Mouse (Mus musculus): Measurements from ENCODE around the gene Chst8. TPM values are rescaled to one million over a fixed set of nuclear protein-coding genes. Genes with fewer than 3 reads are reported as not detected.

The Chst8 gene
- polyA plus RNA-seq, 1 experiment from 2014 or later = 10.1 TPM

DNA sequence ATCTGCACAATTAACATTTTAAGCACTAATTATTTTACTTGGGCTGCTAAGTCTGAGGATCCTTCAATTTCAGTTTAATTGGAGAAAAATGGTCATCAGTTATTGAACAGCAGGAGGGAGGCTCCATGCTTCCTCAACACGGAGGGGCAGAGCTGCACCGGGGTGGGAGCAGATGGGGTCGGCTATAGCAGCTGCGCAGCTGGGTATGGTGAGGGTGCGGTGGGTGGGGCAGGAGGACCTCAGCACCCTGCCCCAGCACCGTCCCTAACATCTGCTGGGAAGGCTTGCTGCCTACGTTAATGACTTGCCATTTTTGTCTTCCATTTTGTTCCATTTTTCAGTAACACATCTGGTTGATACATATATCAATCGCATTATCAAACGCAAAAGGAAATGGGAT, 116.4 kb downstream of the Chst8 start:
- peak overlapping the region; percentile 55; the same call in 1 of the 2 replicates for H3K27ac ChIP-seq (ENCODE audit: low read depth, low read length)
- no peaks in the 10 kb centered on the region for H3K27me3 ChIP-seq (ENCODE audit: control insufficient read depth, insufficient read depth, low read length)
- 68% methylated on average over 9 of the region's 9 CpGs for WGBS
- H3K9ac ChIP-seq (ENCODE audit: low read length) = no peak overlapping the region
- H3K4me2 ChIP-seq = no peak overlapping the region
- peaks cover 9% of the 10 kb centered on the region for H3K4me1 ChIP-seq (ENCODE audit: control insufficient read depth, insufficient read depth, low read length)
- H3K9me3 ChIP-seq (ENCODE audit: control insufficient read depth, low read length) = no peaks in the 10 kb centered on the region
- DNase-seq (ENCODE audit: low spot score, missing footprints) (no peak), ATAC-seq (ENCODE audit: low FRiP score) (peak; percentile 60; the same call in 1 of the 2 replicates)
- no peak overlapping the region for H3K4me3 ChIP-seq (ENCODE audit: low read depth, low read length)
- H3K36me3 ChIP-seq (ENCODE audit: control insufficient read depth, insufficient read depth, low read length) = no peaks in the 10 kb centered on the region

GRCm38 (mm10) chr7:34694898-34695297, 117.6 kb downstream of the Chst8 start:
- Histone ChIP-seq H3K36me3 (ENCODE audit: control insufficient read depth, insufficient read depth, low read length) (no peaks in the 10 kb centered on the region), H3K4me2 (no peak overlapping the region), H3K9ac (ENCODE audit: low read length) (no peak overlapping the region), H3K4me1 (ENCODE audit: control insufficient read depth, insufficient read depth, low read length) (peaks cover 15% of the 10 kb centered on the region), H3K4me3 (ENCODE audit: low read depth, low read length) (no peak overlapping the region), H3K27ac (ENCODE audit: low read depth, low read length) (peak overlapping the region; percentile 32; the same call in 1 of the 2 replicates), H3K9me3 (ENCODE audit: control insufficient read depth, low read length) (no peaks in the 10 kb centered on the region), H3K27me3 (ENCODE audit: control insufficient read depth, insufficient read depth, low read length) (no peaks in the 10 kb centered on the region)
- 61% methylated on average over 9 of the region's 9 CpGs for WGBS
- ATAC-seq (ENCODE audit: low FRiP score) (peak; percentile 67), DNase-seq (ENCODE audit: low spot score, missing footprints) (no peak)

GRCm38 (mm10) chr7:34693916-34694315, 118.6 kb downstream of the Chst8 start:
- 96% methylated on average over 13 of the region's 13 CpGs for WGBS
- no peak overlapping the region for H3K27ac ChIP-seq (ENCODE audit: low read depth, low read length)
- peaks cover 15% of the 10 kb centered on the region for H3K4me1 ChIP-seq (ENCODE audit: control insufficient read depth, insufficient read depth, low read length)
- no peak overlapping the region for H3K9ac ChIP-seq (ENCODE audit: low read length)
- H3K4me3 ChIP-seq (ENCODE audit: low read depth, low read length) = no peak overlapping the region
- ATAC-seq (ENCODE audit: low FRiP score) (no peak), DNase-seq (ENCODE audit: low spot score, missing footprints) (no peak)
- no peaks in the 10 kb centered on the region for H3K36me3 ChIP-seq (ENCODE audit: control insufficient read depth, insufficient read depth, low read length)
- no peak overlapping the region for H3K4me2 ChIP-seq
- no peaks in the 10 kb centered on the region for H3K9me3 ChIP-seq (ENCODE audit: control insufficient read depth, low read length)
- no peaks in the 10 kb centered on the region for H3K27me3 ChIP-seq (ENCODE audit: control insufficient read depth, insufficient read depth, low read length)

DNA sequence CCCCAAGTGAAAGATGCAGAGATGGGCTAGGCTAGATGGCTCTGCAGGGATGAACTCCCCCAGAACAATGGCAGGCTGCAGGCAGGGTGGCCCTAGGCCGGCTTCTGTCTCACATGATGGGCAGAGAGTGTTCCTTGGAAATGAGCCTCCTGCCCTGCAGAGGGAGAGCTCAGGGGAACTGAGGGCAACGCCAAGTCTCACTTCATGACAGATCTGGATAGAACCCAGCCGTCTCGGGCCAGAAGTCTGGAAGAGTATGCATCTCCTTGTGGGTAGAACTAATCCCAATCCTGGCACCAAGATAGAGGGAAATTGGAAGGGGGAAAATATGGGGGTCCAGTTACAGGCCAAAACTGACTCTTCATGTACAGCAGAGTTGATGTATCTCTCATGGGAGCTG, 119.4 kb downstream of the Chst8 start:
- DNase-seq (ENCODE audit: low spot score, missing footprints) (no peak), ATAC-seq (ENCODE audit: low FRiP score) (no peak)
- peaks cover 15% of the 10 kb centered on the region for H3K4me1 ChIP-seq (ENCODE audit: control insufficient read depth, insufficient read depth, low read length)
- no peak overlapping the region for H3K4me2 ChIP-seq
- H3K27me3 ChIP-seq (ENCODE audit: control insufficient read depth, insufficient read depth, low read length) = no peaks in the 10 kb centered on the region
- WGBS = 89% methylated on average over 4 of the region's 4 CpGs
- H3K4me3 ChIP-seq (ENCODE audit: low read depth, low read length) = no peak overlapping the region
- H3K27ac ChIP-seq (ENCODE audit: low read depth, low read length) = no peak overlapping the region
- H3K9ac ChIP-seq (ENCODE audit: low read length) = no peak overlapping the region
- no peaks in the 10 kb centered on the region for H3K9me3 ChIP-seq (ENCODE audit: control insufficient read depth, low read length)
- H3K36me3 ChIP-seq (ENCODE audit: control insufficient read depth, insufficient read depth, low read length) = no peaks in the 10 kb centered on the region

DNA sequence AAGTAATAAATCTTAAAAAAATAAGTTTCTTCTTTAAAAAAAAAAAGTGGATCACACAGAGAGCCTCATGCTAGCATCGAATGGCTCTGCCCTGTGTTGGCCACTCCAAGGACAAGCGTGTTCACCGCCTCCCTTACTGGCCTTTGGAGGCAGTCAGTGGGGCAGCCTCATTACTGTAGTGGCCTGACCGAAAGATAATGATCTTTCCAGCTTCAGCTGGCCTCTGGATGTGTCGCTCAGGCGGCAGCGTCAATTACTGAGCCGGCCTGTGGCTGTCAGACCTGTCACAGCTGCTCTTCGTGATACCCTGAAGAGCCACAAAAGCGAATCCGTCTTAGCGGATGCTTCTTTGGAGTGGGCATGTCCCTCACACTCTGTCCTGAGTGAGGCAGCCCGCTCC, 122.4 kb downstream of the Chst8 start:
- Histone ChIP-seq H3K4me1 (ENCODE audit: control insufficient read depth, insufficient read depth, low read length) (peaks cover 15% of the 10 kb centered on the region), H3K36me3 (ENCODE audit: control insufficient read depth, insufficient read depth, low read length) (no peaks in the 10 kb centered on the region), H3K27ac (ENCODE audit: low read depth, low read length) (peak overlapping the region; percentile 15; the same call in 1 of the 2 replicates), H3K4me3 (ENCODE audit: low read depth, low read length) (no peak overlapping the region), H3K27me3 (ENCODE audit: control insufficient read depth, insufficient read depth, low read length) (no peaks in the 10 kb centered on the region), H3K9me3 (ENCODE audit: control insufficient read depth, low read length) (no peaks in the 10 kb centered on the region), H3K4me2 (no peak overlapping the region), H3K9ac (ENCODE audit: low read length) (no peak overlapping the region)
- DNase-seq (ENCODE audit: low spot score, missing footprints) (no peak), ATAC-seq (ENCODE audit: low FRiP score) (peak; percentile 56)
- WGBS = 55% methylated on average over 13 of the region's 13 CpGs

DNA sequence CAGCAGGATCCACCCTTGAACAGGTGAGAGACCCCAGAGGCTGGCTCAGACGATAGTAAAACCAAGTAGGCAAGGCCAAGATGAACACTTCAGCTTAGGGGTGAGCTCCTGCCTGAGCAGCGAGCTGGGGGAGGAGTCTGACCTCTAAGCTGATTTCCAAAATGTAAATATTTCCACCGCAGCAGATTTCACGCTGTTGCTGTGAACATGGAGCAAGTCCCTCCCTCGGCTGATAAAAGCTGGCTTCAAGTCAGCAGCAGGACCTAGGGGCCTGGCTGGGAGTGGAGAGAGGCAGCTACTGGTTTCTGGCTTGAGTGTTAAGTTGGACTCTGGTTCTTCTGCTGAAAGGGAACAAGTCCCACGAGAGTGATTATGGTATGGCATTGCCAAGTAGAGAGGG, 123.5 kb downstream of the Chst8 start:
- Histone ChIP-seq H3K9ac (ENCODE audit: low read length) (no peak overlapping the region), H3K36me3 (ENCODE audit: control insufficient read depth, insufficient read depth, low read length) (no peaks in the 10 kb centered on the region), H3K27ac (ENCODE audit: low read depth, low read length) (no peak overlapping the region), H3K27me3 (ENCODE audit: control insufficient read depth, insufficient read depth, low read length) (no peaks in the 10 kb centered on the region), H3K4me2 (no peak overlapping the region), H3K4me3 (ENCODE audit: low read depth, low read length) (no peak overlapping the region), H3K4me1 (ENCODE audit: control insufficient read depth, insufficient read depth, low read length) (peaks cover 15% of the 10 kb centered on the region), H3K9me3 (ENCODE audit: control insufficient read depth, low read length) (no peaks in the 10 kb centered on the region)
- no peak for ATAC-seq (ENCODE audit: low FRiP score)
- WGBS = 31% methylated on average over 6 of the region's 6 CpGs
- DNase-seq (ENCODE audit: low spot score, missing footprints) = peak; percentile 72

DNA sequence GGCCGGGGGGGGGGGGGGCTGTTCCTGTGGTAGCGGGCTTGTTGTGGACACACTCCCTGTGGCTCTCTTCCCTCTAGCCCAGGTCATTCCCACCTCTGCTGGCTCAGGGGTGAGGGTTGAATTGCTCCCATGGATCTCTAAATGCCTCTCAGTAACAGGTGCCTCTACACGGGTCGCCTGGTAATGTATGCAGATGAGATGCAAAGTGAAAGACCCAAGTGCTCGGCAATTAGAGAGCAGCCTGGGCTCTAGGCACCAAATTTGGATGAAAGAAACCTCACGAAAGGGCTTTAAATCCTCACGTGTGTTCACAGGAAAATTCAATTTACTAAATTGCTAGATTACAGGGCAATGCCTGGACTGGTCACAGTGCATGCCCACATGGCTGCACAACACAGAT, 126.7 kb downstream of the Chst8 start:
- Histone ChIP-seq H3K27ac (ENCODE audit: low read depth, low read length) (no peak overlapping the region), H3K9me3 (ENCODE audit: control insufficient read depth, low read length) (no peaks in the 10 kb centered on the region), H3K27me3 (ENCODE audit: control insufficient read depth, insufficient read depth, low read length) (no peaks in the 10 kb centered on the region), H3K9ac (ENCODE audit: low read length) (no peak overlapping the region), H3K4me2 (no peak overlapping the region), H3K4me1 (ENCODE audit: control insufficient read depth, insufficient read depth, low read length) (peaks cover 4% of the 10 kb centered on the region), H3K4me3 (ENCODE audit: low read depth, low read length) (no peak overlapping the region), H3K36me3 (ENCODE audit: control insufficient read depth, insufficient read depth, low read length) (no peaks in the 10 kb centered on the region)
- no peak for ATAC-seq (ENCODE audit: low FRiP score)
- no peak for DNase-seq (ENCODE audit: low spot score, missing footprints)
- 51% methylated on average over 7 of the region's 7 CpGs for WGBS

- Histone ChIP-seq H3K4me1 (ENCODE audit: control insufficient read depth, insufficient read depth, low read length) (no peaks in the 10 kb centered on the region; the same call in 1 of the 2 replicates), H3K9me3 (ENCODE audit: control insufficient read depth, low read length) (no peaks in the 10 kb centered on the region), H3K27me3 (ENCODE audit: control insufficient read depth, insufficient read depth, low read length) (no peaks in the 10 kb centered on the region), H3K9ac (ENCODE audit: low read length) (no peak overlapping the region), H3K4me2 (no peak overlapping the region), H3K4me3 (ENCODE audit: low read depth, low read length) (no peak overlapping the region), H3K36me3 (ENCODE audit: control insufficient read depth, insufficient read depth, low read length) (no peaks in the 10 kb centered on the region), H3K27ac (ENCODE audit: low read depth, low read length) (no peak overlapping the region)
- 78% methylated on average over 4 of the region's 4 CpGs for WGBS
- ATAC-seq (ENCODE audit: low FRiP score) (no peak), DNase-seq (ENCODE audit: low spot score, missing footprints) (no peak)
These were observed 127.3 kb downstream of the Chst8 start for GRCm38 (mm10) chr7:34685176-34685575.

DNA sequence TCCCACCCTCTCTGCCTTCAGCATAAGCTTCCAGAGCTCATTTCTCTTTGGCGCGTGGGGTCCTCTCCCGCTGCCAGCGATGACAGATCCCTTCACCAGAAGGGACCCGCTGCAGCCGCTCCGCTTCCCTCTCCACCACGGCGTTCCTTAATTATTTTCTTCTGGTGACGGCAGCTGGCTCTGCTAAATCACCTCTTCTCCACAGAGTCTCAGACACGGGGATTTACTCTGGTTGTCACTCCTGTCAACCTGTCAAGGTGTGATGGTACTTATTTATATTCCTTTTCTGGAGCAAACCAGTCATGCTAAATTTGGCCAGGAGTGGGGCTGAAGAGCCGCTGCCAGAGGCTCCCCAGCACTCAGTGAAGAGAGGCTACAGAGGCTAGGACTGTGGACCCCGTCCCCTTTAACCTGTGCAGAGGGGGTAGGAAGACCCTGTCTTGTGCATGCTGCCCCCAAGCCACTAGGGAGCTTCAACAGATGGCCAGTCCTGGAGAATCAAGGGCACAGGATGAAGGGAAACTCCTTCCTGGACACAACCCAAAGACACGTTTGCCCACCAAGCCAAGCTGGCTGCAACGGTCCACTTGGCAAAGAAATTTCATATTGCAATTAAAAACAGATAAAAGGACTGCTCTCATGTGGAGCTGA, 131.6 kb downstream of the Chst8 start:
- Histone ChIP-seq H3K27ac (ENCODE audit: low read depth, low read length) (no peak overlapping the region), H3K4me2 (no peak overlapping the region), H3K4me3 (ENCODE audit: low read depth, low read length) (no peak overlapping the region), H3K36me3 (ENCODE audit: control insufficient read depth, insufficient read depth, low read length) (no peaks in the 10 kb centered on the region), H3K9ac (ENCODE audit: low read length) (no peak overlapping the region), H3K9me3 (ENCODE audit: control insufficient read depth, low read length) (no peaks in the 10 kb centered on the region), H3K27me3 (ENCODE audit: control insufficient read depth, insufficient read depth, low read length) (peaks cover 2% of the 10 kb centered on the region), H3K4me1 (ENCODE audit: control insufficient read depth, insufficient read depth, low read length) (peaks cover under 1% of the 10 kb centered on the region; the same call in 1 of the 2 replicates)
- ATAC-seq (ENCODE audit: low FRiP score) (no peak), DNase-seq (ENCODE audit: low spot score, missing footprints) (no peak)
- WGBS = 65% methylated on average over 15 of the region's 15 CpGs

Data from midbrain, embryonic 11.5 days (tissue).